Mouse (Mus musculus) neural tube, embryonic 12.5 days (tissue): ENCODE measurements around the gene Gm21992. TPM values are rescaled to one million over a fixed set of nuclear protein-coding genes. Genes with fewer than 3 reads are reported as not detected.

ENCODE experiments used
- ATAC-seq: fragments of 200-750 bp; cut with Nextera tagmentation; 2 replicates; pipeline ENCODE4 v1.8.0; 2017; ENCODE audit warnings: low read depth, mild to moderate bottlenecking, moderate TSS enrichment, moderate library complexity; ENCODE audit not compliant: low FRiP score
- H3K27ac ChIP-seq: fragments of 300-500 bp; sonication (generic); 2 replicates; pipeline ENCODE4 v1.5.1; 2016
- H3K27me3 ChIP-seq: fragments of 300-500 bp; sonication (generic); replicated peaks from 2 replicates; pipeline ENCODE4 v1.6.1; 2016; ENCODE audit warnings: mild to moderate bottlenecking
- H3K36me3 ChIP-seq: fragments of 300-500 bp; sonication (generic); 2 replicates; pipeline ENCODE4 v1.6.1; 2016; ENCODE audit warnings: mild to moderate bottlenecking
- H3K4me1 ChIP-seq: fragments of 300-500 bp; sonication (generic); 2 replicates; pipeline ENCODE4 v1.6.1; 2016
- H3K4me2 ChIP-seq: fragments of 300-500 bp; sonication (generic); replicated peaks from 2 replicates; pipeline ENCODE4 v1.6.1; 2016; ENCODE audit warnings: mild to moderate bottlenecking
- H3K4me3 ChIP-seq: fragments of 300-500 bp; sonication (generic); 2 replicates; pipeline ENCODE4 v1.5.1; 2016
- H3K9ac ChIP-seq: fragments of 300-500 bp; sonication (generic); 2 replicates; pipeline ENCODE4 v1.6.1; 2016; ENCODE audit warnings: mild to moderate bottlenecking
- H3K9me3 ChIP-seq: fragments of 300-500 bp; sonication (generic); 2 replicates; pipeline ENCODE4 v1.6.1; 2016; ENCODE audit warnings: mild to moderate bottlenecking
- WGBS: fragments of 180-500 bp; shearing (Covaris S2); methylation state at CpG from one replicate; pipeline ENCODE4 v1.1.7; 2016; 5-methylcytosine and 5-hydroxymethylcytosine counted together
- polyA plus RNA-seq: library from polyadenylated mRNA; unstranded; fragments of >200 nt; fragmentation: Nextera tagmentation; extraction: Ambion mirVana; gene quantifications from 2 replicates; pipeline ENCODE4 v1.2.1, GENCODE M21; 2016

Gene Gm21992
- polyA plus RNA-seq, 1 experiment from 2014 or later, result 28.1 TPM

DNA sequence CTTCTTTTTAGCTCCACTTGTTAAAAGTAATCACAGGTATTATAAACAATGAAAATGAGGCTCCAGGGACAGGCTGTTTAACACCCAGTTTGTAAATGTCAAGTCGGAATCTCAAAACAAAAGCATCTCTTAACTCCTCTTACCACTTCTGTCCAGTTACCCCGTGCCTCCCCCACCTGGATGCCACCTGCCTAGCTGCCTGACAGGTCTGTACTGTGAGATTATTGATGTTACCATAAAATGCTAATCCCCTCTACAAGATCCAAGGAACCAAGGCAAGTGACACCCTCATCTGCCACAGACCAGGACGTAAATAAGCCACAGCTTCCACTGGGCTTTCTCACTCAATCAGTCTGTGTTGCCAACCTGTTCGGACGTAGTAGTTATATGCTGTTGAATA is 111.6 kb downstream of the Gm21992 start:
- WGBS, result 24% methylated on average over 5 of the region's 5 CpGs
- Histone ChIP-seq H3K4me2 (no peak overlapping the region), H3K9me3 (no peaks in the 10 kb centered on the region), H3K4me3 (no peak overlapping the region), H3K27ac (no peak overlapping the region), H3K36me3 (no peaks in the 10 kb centered on the region), H3K9ac (no peak overlapping the region), H3K27me3 (peaks cover 31% of the 10 kb centered on the region), H3K4me1 (peaks cover 7% of the 10 kb centered on the region; the same call in 1 of the 2 replicates)
- no peak for ATAC-seq

DNA sequence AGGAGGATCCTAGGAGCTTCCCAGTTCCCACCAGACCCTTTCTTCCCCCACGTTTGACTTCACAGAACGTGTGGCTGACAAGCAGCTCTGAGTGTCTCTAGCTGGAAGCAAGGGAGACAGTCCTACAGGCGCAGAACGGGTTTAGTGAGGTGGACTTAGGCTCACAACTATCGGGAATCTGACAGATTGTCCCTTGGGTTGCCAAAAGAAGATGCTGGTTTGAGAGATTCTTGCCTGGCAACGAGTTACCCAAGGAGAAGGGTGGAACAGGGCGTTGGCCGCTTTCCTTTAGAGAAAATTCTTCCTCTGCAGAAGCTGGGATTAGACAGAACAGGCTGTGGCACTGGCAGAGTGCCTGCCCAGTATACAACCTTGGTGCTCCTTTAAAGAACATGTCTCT is 112.6 kb downstream of the Gm21992 start:
- no peak overlapping the region for H3K27ac ChIP-seq
- 38% methylated on average over 8 of the region's 8 CpGs for WGBS
- H3K9me3 ChIP-seq, result no peaks in the 10 kb centered on the region
- H3K36me3 ChIP-seq, result no peaks in the 10 kb centered on the region
- peak overlapping the region; percentile 82 for H3K4me2 ChIP-seq
- ATAC-seq, result no peak
- peaks cover 7% of the 10 kb centered on the region; the same call in 1 of the 2 replicates for H3K4me1 ChIP-seq
- H3K4me3 ChIP-seq, result peak overlapping the region; percentile 56; the same call in 1 of the 2 replicates
- peaks cover 36% of the 10 kb centered on the region for H3K27me3 ChIP-seq
- no peak overlapping the region for H3K9ac ChIP-seq

DNA sequence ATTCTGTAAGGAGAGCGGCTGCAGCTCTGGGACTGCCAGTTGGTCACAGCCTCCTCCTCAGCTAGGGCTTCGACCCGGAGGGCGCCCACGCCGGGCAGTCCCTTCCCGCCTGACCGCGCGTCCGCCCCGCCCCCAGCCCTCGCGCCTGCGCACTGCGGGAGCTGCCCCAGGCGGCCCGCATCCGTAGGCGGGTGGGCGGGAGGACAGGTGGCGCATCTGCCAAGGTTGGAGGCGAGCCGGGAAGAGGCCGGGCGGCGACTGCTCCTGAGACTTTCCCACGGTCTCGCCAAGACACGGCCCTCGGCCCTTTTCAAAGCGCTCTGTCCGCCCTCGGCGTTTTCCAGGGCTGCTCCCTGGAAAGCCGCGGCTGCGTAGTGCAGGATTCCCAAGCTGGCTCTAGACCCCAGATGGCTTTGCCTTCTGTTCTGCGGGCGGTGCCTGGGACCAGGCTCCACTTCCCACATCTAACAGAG is 113.2 kb downstream of the Gm21992 start, which contains the start of gene Gm960:
TSS of gene Gm960 (minus strand) at position 464 of the 473 bp plus-strand sequence.
- H3K4me2 ChIP-seq, result peak within 1 kb of the TSS; percentile 82
- peak within 1 kb of the TSS; percentile 56 for H3K4me3 ChIP-seq
- H3K4me1 ChIP-seq, result peaks cover 7% of the 10 kb centered on the region; the same call in 1 of the 2 replicates
- peak within 1 kb of the TSS; percentile 37; the same call in 1 of the 2 replicates for H3K27ac ChIP-seq
- H3K27me3 ChIP-seq, result peaks cover 36% of the 10 kb centered on the region
- ATAC-seq, result peak; percentile 79
- peak within 1 kb of the TSS; percentile 64 for H3K9ac ChIP-seq
- no peaks in the 10 kb centered on the region for H3K36me3 ChIP-seq
- H3K9me3 ChIP-seq, result no peaks in the 10 kb centered on the region
- under 1% methylated on average over 40 of the region's 40 CpGs for WGBS

DNA sequence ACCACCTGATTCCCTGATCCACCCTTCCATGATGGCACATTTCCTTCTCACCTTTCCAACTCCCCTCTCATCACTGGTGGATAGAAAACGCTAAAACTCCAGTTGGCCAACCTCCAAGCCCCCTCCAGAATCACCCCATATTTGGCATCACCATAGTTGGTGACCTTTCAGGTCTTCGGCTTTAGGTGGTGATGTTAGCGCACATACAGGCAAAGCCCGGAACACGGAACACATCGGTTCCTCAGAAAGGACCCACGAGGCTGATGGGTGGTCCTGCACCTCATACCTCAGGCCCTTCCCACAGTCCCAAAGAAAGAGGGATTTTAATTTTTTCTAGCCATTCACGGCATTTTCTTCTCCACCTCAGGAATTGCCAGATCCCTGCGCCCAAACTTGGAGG is 113.7 kb downstream of the Gm21992 start:
- Histone ChIP-seq H3K4me2 (peak overlapping the region; percentile 82), H3K27me3 (peaks cover 36% of the 10 kb centered on the region), H3K27ac (0 out of 2 replicates have a peak overlapping the region, but pooled peaks have one; percentile 37), H3K4me3 (peak overlapping the region; percentile 56), H3K36me3 (no peaks in the 10 kb centered on the region), H3K9me3 (no peaks in the 10 kb centered on the region), H3K9ac (no peak overlapping the region), H3K4me1 (peaks cover 7% of the 10 kb centered on the region; the same call in 1 of the 2 replicates)
- ATAC-seq, result no peak
- 75% methylated on average over 9 of the region's 9 CpGs for WGBS

DNA sequence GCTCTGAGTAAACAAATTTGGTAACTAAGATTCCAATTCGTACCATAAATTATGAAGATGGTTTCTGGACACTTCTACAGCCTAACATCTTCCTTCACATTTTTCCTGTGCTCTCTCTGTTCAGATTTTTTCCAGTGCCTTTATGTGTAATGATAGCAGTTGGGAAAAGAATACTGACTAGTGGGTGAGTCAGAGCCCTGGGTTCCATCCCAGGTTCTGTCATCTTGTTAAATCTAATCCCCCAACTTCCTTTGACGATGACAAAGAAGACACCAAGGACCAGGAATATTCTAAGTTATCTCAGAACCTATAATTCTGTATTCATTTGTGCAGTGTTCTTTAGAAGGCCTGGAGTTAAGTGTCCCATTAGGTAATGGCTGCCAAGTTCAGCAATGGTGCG is 114.3 kb downstream of the Gm21992 start:
- H3K27me3 ChIP-seq, result peaks cover 36% of the 10 kb centered on the region
- no peak for ATAC-seq

DNA sequence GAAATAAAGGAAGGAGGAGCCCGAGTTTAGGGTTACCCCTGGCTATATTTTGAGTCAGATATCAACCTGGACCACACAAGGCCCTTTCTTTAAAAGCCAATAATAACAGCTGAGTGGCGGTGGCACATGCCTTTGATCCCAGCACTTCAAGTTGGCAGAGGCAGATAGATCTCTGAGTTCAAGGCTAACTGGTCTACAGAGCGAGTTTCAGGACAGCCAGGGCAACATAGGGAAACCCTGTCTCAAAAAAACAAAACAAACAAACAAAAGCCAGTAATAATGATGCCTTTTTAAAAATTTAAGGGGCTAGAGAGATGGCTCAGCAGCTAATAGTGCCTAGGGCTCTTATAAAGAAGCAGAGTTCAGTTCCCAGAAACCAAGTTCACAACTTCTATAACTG is 117.1 kb downstream of the Gm21992 start:
- ATAC-seq, result no peak
- Histone ChIP-seq H3K4me1 (peaks cover 7% of the 10 kb centered on the region; the same call in 1 of the 2 replicates), H3K9ac (no peak overlapping the region), H3K36me3 (no peaks in the 10 kb centered on the region), H3K4me3 (no peak overlapping the region), H3K27me3 (peaks cover 17% of the 10 kb centered on the region), H3K27ac (no peak overlapping the region), H3K4me2 (no peak overlapping the region), H3K9me3 (no peaks in the 10 kb centered on the region)
- WGBS, result 66% methylated on average over 3 of the region's 3 CpGs

More for the DNA sequence above, 114.3 kb downstream of the Gm21992 start:
- Histone ChIP-seq H3K9me3 (no peaks in the 10 kb centered on the region), H3K4me1 (peaks cover 7% of the 10 kb centered on the region; the same call in 1 of the 2 replicates), H3K4me2 (no peak overlapping the region), H3K9ac (no peak overlapping the region), H3K4me3 (no peak overlapping the region), H3K36me3 (no peaks in the 10 kb centered on the region), H3K27ac (no peak overlapping the region)
- 87% methylated on average over 3 of the region's 3 CpGs for WGBS

Other genes with a start within 250 kb of the Gm21992 start
- 15.6 and 17.9 TPM in 2 replicates for gene Lrfn4, start 195.9 kb downstream of the Gm21992 start, polyA plus RNA-seq
- 56.1 and 60.5 TPM in 2 replicates for gene Rce1, start 186.0 kb downstream of the Gm21992 start, polyA plus RNA-seq
- 3.8 and 5.9 TPM in 2 replicates for gene Gm960, start 112.9 kb downstream of the Gm21992 start, polyA plus RNA-seq
- gene Sptbn2, start 100.4 kb downstream of the Gm21992 start, polyA plus RNA-seq, result 39.5 and 41.8 TPM in 2 replicates
- gene Rbm4b, start 55.1 kb downstream of the Gm21992 start, polyA plus RNA-seq, result 157 and 164 TPM in 2 replicates
- gene Rbm4, start 17.7 kb downstream of the Gm21992 start, polyA plus RNA-seq, result 102 and 106 TPM in 2 replicates
- gene Rbm14, start within 50 bp of the Gm21992 start, polyA plus RNA-seq, result 96.3 and 97.1 TPM in 2 replicates
- 42.3 and 44.1 TPM in 2 replicates for gene Ccs, start 27.7 kb upstream of the Gm21992 start, polyA plus RNA-seq
- 0.14 and 0.26 TPM in 2 replicates for gene Ccdc87, start 27.8 kb upstream of the Gm21992 start, polyA plus RNA-seq
- gene Ctsf, start 43.5 kb upstream of the Gm21992 start, polyA plus RNA-seq, result 59.0 and 61.8 TPM in 2 replicates
- 3.3 TPM in 2 replicates for gene Actn3, start 66.3 kb upstream of the Gm21992 start, polyA plus RNA-seq
- gene Zdhhc24, start 67.1 kb upstream of the Gm21992 start, polyA plus RNA-seq, result 21.4 and 22.1 TPM in 2 replicates
- gene Bbs1, start 95.0 kb upstream of the Gm21992 start, polyA plus RNA-seq, result 8.1 and 10.5 TPM in 2 replicates
- 167 and 171 TPM in 2 replicates for gene Dpp3, start 116.7 kb upstream of the Gm21992 start, polyA plus RNA-seq
- gene Peli3, start 131.5 kb upstream of the Gm21992 start, polyA plus RNA-seq, result 4.9 and 6.5 TPM in 2 replicates
- 126 and 132 TPM in 2 replicates for gene Mrpl11, start 150.5 kb upstream of the Gm21992 start, polyA plus RNA-seq
- 0.06 and 0.08 TPM in 2 replicates for gene Npas4, start 178.7 kb upstream of the Gm21992 start, polyA plus RNA-seq
- gene Slc29a2, start 212.2 kb upstream of the Gm21992 start, polyA plus RNA-seq, result 6.1 and 6.2 TPM in 2 replicates
- gene B4gat1, start 227.2 kb upstream of the Gm21992 start, polyA plus RNA-seq, result 48.2 and 50.0 TPM in 2 replicates
- 2.4 and 3.4 TPM in 2 replicates for gene AC124502.3, start 227.3 kb upstream of the Gm21992 start, polyA plus RNA-seq
- gene Brms1, start 229.7 kb upstream of the Gm21992 start, polyA plus RNA-seq, result 58.7 TPM in 2 replicates
- gene Rin1, start 238.9 kb upstream of the Gm21992 start, polyA plus RNA-seq, result 2.0 and 2.5 TPM in 2 replicates